Mouse (Mus musculus): ENCODE results near the gene Apela. TPM values are rescaled to one million over a fixed set of nuclear protein-coding genes. Genes with fewer than 3 reads are reported as not detected.

Apela gene
- not detected for polyA plus RNA-seq (2017; shearing (Covaris generic))

DNA sequence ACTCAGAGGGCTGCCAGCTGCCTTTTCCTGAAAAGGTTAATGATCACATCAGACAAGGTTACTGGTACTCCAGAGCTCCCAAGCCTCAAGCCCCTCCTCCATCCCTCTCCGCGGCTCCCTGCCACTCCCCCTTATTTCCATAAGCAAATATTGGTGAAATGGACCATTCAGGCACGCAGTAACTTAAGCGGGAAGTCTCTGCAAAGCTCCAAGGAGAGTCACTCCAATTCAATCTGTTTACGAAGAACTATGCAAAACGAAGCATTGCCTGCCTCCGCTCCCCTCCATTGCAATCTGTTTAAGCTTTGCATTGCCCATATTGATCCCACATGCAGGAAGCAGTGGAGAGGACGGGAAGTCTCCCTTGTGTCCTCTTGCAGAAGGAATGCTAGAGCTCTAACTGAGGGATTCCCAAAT lies at the start of gene Apela:
TSS of gene Apela (minus strand) at position 220 of the 417 bp plus-strand sequence.

GRCm38 (mm10) chr8:65074733-65075132 lies 37.6 kb upstream of the Apela start, which contains the start of gene Gm10663:
TSS of gene Gm10663 (plus strand) at chr8:65075033.

GRCm38 (mm10) chr8:65018423-65018822 lies 18.7 kb downstream of the Apela start, which contains the start of the genes Trim61 and Trim60:
TSS of gene Trim61 (minus strand) at chr8:65018523.
TSS of gene Trim60 (minus strand) at chr8:65018584.

DNA sequence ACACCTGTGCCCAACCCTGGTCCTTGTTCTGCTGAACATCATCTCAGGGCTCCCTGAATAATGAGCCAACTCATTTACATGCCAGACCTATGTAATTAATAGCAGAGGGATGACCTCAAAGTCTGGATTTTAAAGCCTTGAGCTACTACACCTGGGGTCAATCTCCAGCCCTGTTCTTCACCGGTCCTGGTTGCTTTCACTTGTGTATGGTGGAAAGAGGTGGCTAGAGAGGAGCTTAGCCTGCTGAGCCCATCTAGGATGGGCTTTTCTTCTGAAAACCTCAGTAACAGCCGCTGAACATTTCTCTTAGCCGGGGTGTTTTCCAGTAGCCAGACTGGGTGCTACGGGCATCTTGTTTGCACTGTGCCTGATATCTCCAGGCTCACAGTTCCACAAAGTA lies 49.4 kb downstream of the Apela start, which contains the start of gene Trim75:
TSS of gene Trim75 (minus strand) at position 101 of the 400 bp plus-strand sequence.

Other genes with a start within 250 kb of the Apela start
- 21.2 TPM for gene Klhl2, start 187.3 kb downstream of the Apela start, polyA plus RNA-seq (2017; shearing (Covaris generic))
- gene Tmem192, start 90.2 kb downstream of the Apela start, polyA plus RNA-seq (2017; shearing (Covaris generic)), result 81.1 TPM
- gene Trim75, start 49.5 kb downstream of the Apela start, polyA plus RNA-seq (2017; shearing (Covaris generic)), result 1.5 TPM
- not detected for gene Trim61, start 18.8 kb downstream of the Apela start, polyA plus RNA-seq (2017; shearing (Covaris generic))
- not detected for gene Trim60, start 18.8 kb downstream of the Apela start, polyA plus RNA-seq (2017; shearing (Covaris generic))
- not detected for gene Gm10663, start 37.7 kb upstream of the Apela start, polyA plus RNA-seq (2017; shearing (Covaris generic))
- 0.26 TPM for gene BC030870, start 92.2 kb upstream of the Apela start, polyA plus RNA-seq (2017; shearing (Covaris generic))

All from effector memory CD4-positive, alpha-beta T cell, adult 7 months (primary cell).